ENCODE assay signal across 22 mouse cellular contexts in genomic region chr2:68915742-68916141, GRCm38 (mm10). TPM values are rescaled to one million over a fixed set of nuclear protein-coding genes. Genes with fewer than 3 reads are reported as not detected.
A peak's percentile ranks its signal among the peaks of the same experiment; 100 is the strongest.
DNase-seq lines count a peak whose midpoint lies in the region; ATAC-seq and TF ChIP-seq lines count a peak whose summit lies in the region.
"Had no signal": no experiment of that assay in that cellular context is flagged by ENCODE, and none has a peak within 500 bp of the region (broad histone marks: within the 10 kb centered on the region; RNA-seq: fewer than 3 reads in every experiment).

No protein-coding gene starts in this region.

- no peaks in the 10 kb centered on the region for H3K9me3 ChIP-seq in heart, postnatal 0 days (replicated peaks; ENCODE audit: control insufficient read depth, low read length)
- H3K9me3 ChIP-seq in ES-E14 (ENCODE audit: control insufficient read depth, insufficient read depth, low read depth, low read length): no peaks in the 10 kb centered on the region
- H3K9me3 ChIP-seq: embryonic facial prominence, embryonic 13.5 days; hindbrain, embryonic 12.5 days had no signal

- TF ChIP-seq CTCF in heart, postnatal 0 days (IDR thresholded peaks at IDR 0.05; ENCODE audit: low read depth): no peak

- TF ChIP-seq EP300 in heart, postnatal 0 days (IDR thresholded peaks at IDR 0.05; ENCODE audit: low read depth): no peak

- no peak for ATAC-seq in heart, postnatal 0 days (ENCODE audit: insufficient read depth, low read depth)
- ATAC-seq in megakaryocyte, adult 5-6 weeks (ENCODE audit: poor library complexity, severe bottlenecking): 0 out of 2 replicates have a peak, but pooled peaks have one; percentile 36
- ATAC-seq: forebrain, embryonic 13.5 days; forebrain, postnatal 0 days; hindbrain, embryonic 16.5 days had no signal

- 0 out of 2 replicates have a peak overlapping the region, but pooled peaks have one; percentile 7 for H3K27ac ChIP-seq in heart, postnatal 0 days (ENCODE audit: low read depth)
- no peak overlapping the region for H3K27ac ChIP-seq in ES-E14 (ENCODE audit: insufficient read depth, low read depth, low read length, poor library complexity, severe bottlenecking)
- H3K27ac ChIP-seq: embryonic facial prominence, embryonic 13.5 days; forebrain, embryonic 13.5 days; hindbrain, embryonic 12.5 days had no signal

- no peak for DNase-seq in heart, postnatal 0 days (ENCODE audit: low spot score)
- no peak for DNase-seq in heart, postnatal 10 days
- DNase-seq in 416B (ENCODE audit: low read depth) (peak; percentile 63), ES-E14 (ENCODE audit: low read depth, low spot score) (no peak)
- DNase-seq in lung, postnatal 14 days: no peak
- no peak for DNase-seq in cerebellum, adult 9-10 months
- no peak for DNase-seq in retina, embryonic 14.5 days (ENCODE audit: low spot score)
- DNase-seq: adrenal gland, adult 8-10 months; B cell, adult 2 months; cerebellum, adult 11-12 months; cerebellum, adult 9-11 months; cerebellum, postnatal 36 days; forebrain, postnatal 0 days; heart, postnatal 4 days; kidney, adult 2 months had no signal

- H3K27me3 ChIP-seq in heart, postnatal 0 days (ENCODE audit: control insufficient read depth, insufficient read depth, low read length): no peaks in the 10 kb centered on the region
- H3K27me3 ChIP-seq: CH12.LX; embryonic facial prominence, embryonic 13.5 days; forebrain, embryonic 13.5 days; heart, embryonic 12.5 days; hindbrain, embryonic 12.5 days had no signal

- intact Hi-C loops in heart, postnatal 10 days (cut with DNase I): no loop called here

- in situ Hi-C loops in ES-E14 (cut with MboI; ENCODE audit: low sequenced_read_pairs in 2 of 2, unreplicated experiment in 2 of 2): no loop called here

- H3K9ac ChIP-seq in heart, postnatal 0 days (replicated peaks; ENCODE audit: low read depth, low read length): no peak overlapping the region
- H3K9ac ChIP-seq in ES-E14 (ENCODE audit: insufficient read depth, low read depth, low read length, poor library complexity, severe bottlenecking): no peak overlapping the region
- H3K9ac ChIP-seq: embryonic facial prominence, embryonic 13.5 days; forebrain, embryonic 13.5 days; forebrain, postnatal 0 days; heart, embryonic 12.5 days; hindbrain, embryonic 12.5 days had no signal

- H3K4me2 ChIP-seq in heart, postnatal 0 days (ENCODE audit: low read depth, low read length): no peak overlapping the region
- H3K4me2 ChIP-seq: embryonic facial prominence, embryonic 13.5 days; forebrain, embryonic 13.5 days; heart, embryonic 12.5 days; hindbrain, embryonic 12.5 days had no signal

- H3K36me3 ChIP-seq in heart, postnatal 0 days (replicated peaks; ENCODE audit: control insufficient read depth, insufficient read depth, low read length): no peaks in the 10 kb centered on the region
- H3K36me3 ChIP-seq in ES-E14 (ENCODE audit: control insufficient read depth, insufficient read depth, low read length, poor library complexity, severe bottlenecking): no peaks in the 10 kb centered on the region
- H3K36me3 ChIP-seq: embryonic facial prominence, embryonic 13.5 days; heart, embryonic 12.5 days had no signal

- H3K4me1 ChIP-seq in heart, postnatal 0 days (ENCODE audit: control insufficient read depth, insufficient read depth): peaks cover 8% of the 10 kb centered on the region; the same call in 1 of the 2 replicates
- peaks cover 4 to 5% of the 10 kb centered on the region in 2 experiments for H3K4me1 ChIP-seq in ES-E14 (ENCODE audit: control insufficient read depth in 2 of 2, insufficient read depth in 2 of 2, low read length in 2 of 2, poor library complexity in 1 of 2)
- H3K4me1 ChIP-seq: embryonic facial prominence, embryonic 13.5 days; forebrain, embryonic 13.5 days; hindbrain, embryonic 12.5 days had no signal

- H3K4me3 ChIP-seq in heart, postnatal 0 days (ENCODE audit: low read depth, low read length): no peak overlapping the region
- no peak overlapping the region for H3K4me3 ChIP-seq in ES-E14 (ENCODE audit: insufficient read depth in 1 of 2, low read depth in 1 of 2, low read length in 2 of 2, poor library complexity in 1 of 2, severe bottlenecking in 1 of 2)
- H3K4me3 ChIP-seq: embryonic facial prominence, embryonic 13.5 days; forebrain, embryonic 13.5 days; heart, embryonic 12.5 days; hindbrain, embryonic 12.5 days had no signal

TF ChIP-seq in ES-E14, 5 proteins besides CTCF, POLR2A, EP300 and RAD21:
- TF ChIP-seq HCFC1 (IDR thresholded peaks at IDR 0.05; ENCODE audit: borderline replicate concordance, insufficient read depth, low read length) (peak; percentile 57; the same call in 1 of the 2 replicates), MAFK (IDR thresholded peaks at IDR 0.05; ENCODE audit: insufficient read depth, low read depth, low read length) (no peak)

RNA-seq across cellular contexts. Expression of gene Cers6, which starts 54.5 kb away (rescaled TPM):
- 16.2 and 36.0 TPM in 2 replicates for total RNA-seq in heart, postnatal 0 days (2014; rRNA removed; ENCODE audit: low replicate concordance)
- 8.5 and 10.0 TPM in 2 replicates for polyA plus RNA-seq in heart, postnatal 0 days (2015; fragmentation: Nextera tagmentation; extraction: Ambion mirVana)
- 10 to 100 TPM; 15.7 to 20.2 TPM for total RNA-seq in heart, postnatal 10 days (2021)
- 30.9 and 33.6 TPM in 2 replicates for total RNA-seq in ES-E14 (2012; rRNA removed)
- total RNA-seq in megakaryocyte, adult 5-6 weeks (2015): 133 and 146 TPM in 2 replicates
- total RNA-seq in megakaryocyte, adult 5-6 weeks (2017): 64.6 and 82.4 TPM in 2 replicates
- total RNA-seq: CH12.LX had no signal
